ENCODE assay signal across 21 mouse cellular contexts in the genomic region with DNA sequence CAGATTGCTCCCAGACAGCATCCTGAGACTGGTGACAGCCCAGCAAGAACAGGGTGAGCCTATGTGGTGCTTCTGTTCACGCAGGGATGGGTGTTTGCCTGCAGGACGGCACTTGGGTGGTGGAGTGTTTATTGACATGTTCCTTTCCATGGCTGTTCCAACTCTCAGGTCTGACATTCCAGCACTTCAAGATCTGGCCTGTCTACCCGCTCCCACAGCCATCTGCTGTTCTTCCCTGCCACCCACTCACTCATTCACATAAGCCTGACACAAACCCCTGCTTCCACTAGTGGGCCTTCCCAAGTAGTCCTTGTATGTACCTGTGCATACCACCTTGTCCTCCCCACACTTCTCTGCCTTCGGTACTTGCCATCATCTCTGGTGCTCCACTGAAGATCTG. TPM values are rescaled to one million over a fixed set of nuclear protein-coding genes. Genes with fewer than 3 reads are reported as not detected.
DNase-seq lines count a peak whose midpoint lies in the region.
"Had no signal": no experiment of that assay in that cellular context is flagged by ENCODE, and none has a peak within 500 bp of the region (broad histone marks: within the 10 kb centered on the region; RNA-seq: fewer than 3 reads in every experiment).

No protein-coding gene starts in this region.

- no peak overlapping the region for H3K4me3 ChIP-seq in macrophage (ENCODE audit: inconsistent target)
- H3K4me3 ChIP-seq: midbrain, embryonic 13.5 days; myocyte; neural tube, embryonic 15.5 days; stomach, embryonic 15.5 days had no signal

- intact Hi-C loops in heart, postnatal 36 days (cut with DNase I), result no loop called here

- 93% methylated on average over 4 of the region's 4 CpGs for WGBS in macrophage (ENCODE audit: missing documents)

- H3K36me3 ChIP-seq in macrophage (ENCODE audit: inconsistent target), result peaks cover 52% of the 10 kb centered on the region

- peaks cover 80% of the 10 kb centered on the region for H3K79me2 ChIP-seq in macrophage (ENCODE audit: inconsistent target)

- peak overlapping the region; percentile 94 for H3K27ac ChIP-seq in macrophage
- H3K27ac ChIP-seq: hindbrain, postnatal 0 days; midbrain, embryonic 13.5 days; neural tube, embryonic 15.5 days; stomach, embryonic 15.5 days had no signal

- peak; percentile 91 for DNase-seq in heart, adult 11 months
- DNase-seq in heart, postnatal 36 days, result no peak
- peak; percentile 58 for DNase-seq in layer of hippocampus, adult 11-12 months (ENCODE audit: low spot score)
- DNase-seq in layer of hippocampus, adult 9-10 months (ENCODE audit: low spot score), result no peak
- DNase-seq in right cerebral cortex, adult 18-20 months, result peak; percentile 72
- no peak for DNase-seq in right cerebral cortex, postnatal 14 days
- no peak for DNase-seq in adrenal gland, adult 18-20 months (ENCODE audit: low spot score in 2 of 2)
- DNase-seq: adrenal gland, adult 8-10 months; cerebellum, adult 11-12 months; cerebellum, postnatal 36 days; gastrocnemius, postnatal 10 days; kidney, adult 2 months; kidney, postnatal 14 days; lung, postnatal 4 days had no signal

RNA-seq across cellular contexts. Expression of a gene that starts 31.3 kb away (rescaled TPM):
- 10 to 100 TPM; 19.5 to 22.3 TPM for total RNA-seq in heart, postnatal 36 days (2021)
- total RNA-seq in macrophage (2018; cell fraction: chromatin; rRNA removed), result 100 to 1,000 TPM in 24 of 26 experiments, 10 to 100 TPM in 2; 74.2 to 281 (median 160) TPM
- 100 to 1,000 TPM in 25 of 26 experiments, 10 to 100 TPM in 1; 88.0 to 169 (median 121) TPM for total RNA-seq in macrophage (2018; cell fraction: cytosol; rRNA removed)
- 100 to 1,000 TPM in 23 of 26 experiments, 10 to 100 TPM in 3; 68.9 to 253 (median 154) TPM for total RNA-seq in macrophage (2018; cell fraction: nucleus; rRNA removed)
- 78.9 to 381 TPM (median 119 TPM) in 3 replicates for polyA plus RNA-seq in macrophage (2018)
- 10 to 100 TPM; 56.6 to 64.4 TPM for total RNA-seq in adrenal gland, adult 18-20 months (2021)

RNA-seq across cellular contexts. Expression of a gene that starts 47.2 kb away (rescaled TPM):
- under 1 TPM; 0.36 to 0.79 TPM for total RNA-seq in heart, postnatal 36 days (2021)
- total RNA-seq in macrophage (2018; cell fraction: chromatin; rRNA removed), result under 1 TPM in 11 of 26 experiments, not detected in 15; 0.25 to 0.81 (median 0.48) TPM
- total RNA-seq in macrophage (2018; cell fraction: cytosol; rRNA removed), result under 1 TPM in 6 of 26 experiments, not detected in 20; 0.03 to 0.11 (median 0.07) TPM
- total RNA-seq in macrophage (2018; cell fraction: nucleus; rRNA removed), result under 1 TPM in 6 of 26 experiments, not detected in 20; 0.14 to 0.75 (median 0.28) TPM
- not detected in 3 replicates for polyA plus RNA-seq in macrophage (2018)
- 1 to 10 TPM; 1.8 TPM for total RNA-seq in adrenal gland, adult 18-20 months (2021)
- total RNA-seq: hematopoietic stem cell, adult 5-6 weeks had no signal

Comparison
In these comparisons a context has a peak if more than half of its experiments do, and no peak if none do; other contexts are left out.
1. DNase-seq: peak in heart, adult 11 months (single experiment), layer of hippocampus, adult 11-12 months (single experiment) and right cerebral cortex, adult 18-20 months (single experiment); none in heart, postnatal 36 days (0 of 2), layer of hippocampus, adult 9-10 months (single experiment), right cerebral cortex, postnatal 14 days (single experiment) and adrenal gland, adult 18-20 months (0 of 2).